Mouse (Mus musculus) forebrain, postnatal 0 days (tissue): ENCODE measurements around the gene Cpeb3. TPM values are rescaled to one million over a fixed set of nuclear protein-coding genes. Genes with fewer than 3 reads are reported as not detected.

Experiments used
- ATAC-seq: fragments of 200-750 bp; cut with Nextera tagmentation; 2 replicates; pipeline ENCODE4 v1.8.0; 2017; ENCODE audit warnings: mild to moderate bottlenecking, moderate library complexity
- DNase-seq: peaks from one replicate; pipeline ENCODE4 v3.0.0-alpha.2; 2015
- H3K27ac ChIP-seq: fragments of 300-500 bp; sonication (generic); 2 replicates; pipeline ENCODE4 v1.5.1; 2014; ENCODE audit warnings: low read depth, mild to moderate bottlenecking, antibody characterized with exemption, low read length, moderate library complexity, mixed read lengths
- H3K27me3 ChIP-seq: fragments of 300-500 bp; sonication (generic); 2 replicates; pipeline ENCODE4 v1.6.1; 2014; ENCODE audit warnings: mild to moderate bottlenecking, low read length, mixed read lengths; ENCODE audit not compliant: insufficient read depth
- H3K36me3 ChIP-seq: fragments of 300-500 bp; sonication (generic); 2 replicates; pipeline ENCODE4 v1.6.1; 2014; ENCODE audit warnings: mild to moderate bottlenecking, moderate library complexity; ENCODE audit not compliant: insufficient read depth
- H3K4me1 ChIP-seq: fragments of 300-500 bp; sonication (generic); 2 replicates; pipeline ENCODE4 v1.6.1; 2014; ENCODE audit warnings: antibody characterized with exemption; ENCODE audit not compliant: insufficient read depth
- H3K4me2 ChIP-seq: fragments of 300-500 bp; sonication (generic); 2 replicates; pipeline ENCODE4 v1.6.1; 2014; ENCODE audit warnings: low read depth, mild to moderate bottlenecking, moderate library complexity
- H3K4me3 ChIP-seq: fragments of 300-500 bp; sonication (generic); 2 replicates; pipeline ENCODE4 v1.5.1; 2014; ENCODE audit warnings: low read depth, low read length, mixed read lengths
- H3K9ac ChIP-seq: fragments of 300-500 bp; sonication (generic); 2 replicates; pipeline ENCODE4 v1.6.1; 2014; ENCODE audit warnings: mild to moderate bottlenecking
- H3K9me3 ChIP-seq: fragments of 300-500 bp; sonication (generic); 2 replicates; pipeline ENCODE4 v1.6.1; 2016; ENCODE audit warnings: low read length
- CTCF ChIP-seq: sonication (generic); IDR thresholded peaks from 2 replicates; pipeline ENCODE4 v1.5.1; 2016; ENCODE audit warnings: antibody characterized with exemption, control low read depth, low read depth
- WGBS: fragments of 180-500 bp; shearing (Covaris S2); extraction: QIAGEN DNeasy Blood & Tissue Kit; methylation state at CpG from one replicate; pipeline ENCODE4 v1.1.7; 2014; 5-methylcytosine and 5-hydroxymethylcytosine counted together
- polyA plus RNA-seq: library from polyadenylated mRNA; unstranded; fragments of >200 nt; fragmentation: Nextera tagmentation; extraction: Ambion mirVana; gene quantifications from 2 replicates; pipeline ENCODE4 v1.2.1, GENCODE M21; 2015
- total RNA-seq: library from RNA; depleted of rRNA; stranded (reverse); fragments of >200 nt; gene quantifications from 2 replicates; pipeline ENCODE4 v1.2.3, GENCODE M21; 2014; rRNA removed

Gene Cpeb3
- total and polyA plus RNA-seq, 2 experiments from 2014 or later: 7.9 to 12.9 TPM

- Histone ChIP-seq H3K27me3 (no peaks in the 10 kb centered on the region), H3K27ac (no peak overlapping the region), H3K4me3 (no peak overlapping the region), H3K9me3 (no peaks in the 10 kb centered on the region), H3K9ac (no peak overlapping the region), H3K4me2 (no peak overlapping the region), H3K4me1 (no peaks in the 10 kb centered on the region), H3K36me3 (peaks cover 46% of the 10 kb centered on the region)
- WGBS: 97% methylated on average over 3 of the region's 3 CpGs
- ATAC-seq (no peak), DNase-seq (no peak)
- no peak for TF ChIP-seq CTCF
These were observed 198.5 kb downstream of the Cpeb3 start for GRCm38 (mm10) chr19:37009878-37010281.

- Histone ChIP-seq H3K4me1 (no peaks in the 10 kb centered on the region), H3K4me2 (no peak overlapping the region), H3K27ac (no peak overlapping the region), H3K36me3 (peaks cover 62% of the 10 kb centered on the region), H3K9ac (no peak overlapping the region), H3K9me3 (no peaks in the 10 kb centered on the region), H3K27me3 (no peaks in the 10 kb centered on the region), H3K4me3 (no peak overlapping the region)
- whole genome bisulfite sequencing: 90% methylated on average over 5 of the region's 5 CpGs
- DNase-seq: no peak
- TF ChIP-seq CTCF: no peak
- ATAC-seq: no peak
These were observed 203.8 kb downstream of the Cpeb3 start for GRCm38 (mm10) chr19:37004557-37004956.

Other genes starting within 250 kb of the Cpeb3 start
- 94.9 and 102 TPM in 2 replicates for gene March5, start 1.1 kb downstream of the Cpeb3 start, total RNA-seq
- 118 and 122 TPM in 2 replicates for gene March5, start 1.1 kb downstream of the Cpeb3 start, polyA plus RNA-seq
- gene Ide, start 129.3 kb upstream of the Cpeb3 start, total RNA-seq: 20.4 and 25.7 TPM in 2 replicates
- 18.1 and 31.1 TPM in 2 replicates for gene Ide, start 129.3 kb upstream of the Cpeb3 start, polyA plus RNA-seq
- gene Kif11, start 167.8 kb upstream of the Cpeb3 start, total RNA-seq: 9.1 and 15.2 TPM in 2 replicates
- gene Kif11, start 167.8 kb upstream of the Cpeb3 start, polyA plus RNA-seq: 5.4 and 6.3 TPM in 2 replicates
- gene Hhex, start 226.2 kb upstream of the Cpeb3 start, total RNA-seq: 0.69 and 1.1 TPM in 2 replicates
- gene Hhex, start 226.2 kb upstream of the Cpeb3 start, polyA plus RNA-seq: 2.1 and 3.4 TPM in 2 replicates